Mouse (Mus musculus) layer of hippocampus, adult 6 months (tissue): ENCODE data around the gene Calm2. TPM values are rescaled to one million over a fixed set of nuclear protein-coding genes. Genes with fewer than 3 reads are reported as not detected.

Experiments
- long read RNA-seq, 2 experiments: library from polyadenylated mRNA; unstranded; transcript quantifications; one replicate each; pipeline ENCODE4 v2.0.0; 2019 to 2020
- polyA plus RNA-seq: library from polyadenylated mRNA; unstranded; fragments of <200 nt; fragmentation: Nextera tagmentation; gene quantifications from 2 replicates; pipeline ENCODE4 v1.2.3, GENCODE M21; 2021

The Calm2 gene
- 3,949 and 3,970 TPM in 2 replicates for polyA plus RNA-seq
- long read RNA-seq, experiment 1, transcript Calm2-203 (5 exons, 657 nt), result minor isoform, 5 of 4,685 reads
- long read RNA-seq, experiment 1, transcript Calm2-201 (6 exons, 1,205 nt), result major isoform, 4,221 of 4,685 reads
- long read RNA-seq, experiment 1, transcript Calm2-204 (5 exons, 842 nt), result minor isoform, 10 of 4,685 reads
- long read RNA-seq, experiment 1, partial matches to known transcripts, result 391 of 4,685 reads
- long read RNA-seq, experiment 1, other reads (novel, unspliced or antisense), result 57 of 4,685 reads
- long read RNA-seq, experiment 2, transcript Calm2-201 (6 exons, 1,205 nt), result major isoform, 4,931 of 5,040 reads
- long read RNA-seq, experiment 2, transcript Calm2-204 (5 exons, 842 nt), result minor isoform, 17 of 5,040 reads
- long read RNA-seq, experiment 2, partial matches to known transcripts, result 38 of 5,040 reads
- long read RNA-seq, experiment 2, other reads (novel, unspliced or antisense), result 51 of 5,040 reads

GRCm38 (mm10) chr17:87446767-87447611, at the start of gene Calm2:
Calm2 (minus strand) TSS chr17:87446935.

GRCm38 (mm10) chr17:87427511-87427910, 19.2 kb downstream of the Calm2 start, which contains the start of gene Stpg4:
Stpg4 (minus strand) TSS chr17:87427741.

Other genes starting within 250 kb of the Calm2 start
- gene Mcfd2, start 181.0 kb downstream of the Calm2 start, polyA plus RNA-seq, result 104 and 120 TPM in 2 replicates
- 2.9 and 4.8 TPM in 2 replicates for gene Ttc7, start 164.0 kb downstream of the Calm2 start, polyA plus RNA-seq
- gene Stpg4, start 19.2 kb downstream of the Calm2 start, polyA plus RNA-seq, result 0.24 TPM in 1 of 2 replicates, not detected in the other
- gene Epcam, start 189.0 kb upstream of the Calm2 start, polyA plus RNA-seq, result 0.78 and 0.85 TPM in 2 replicates
- 13.9 and 14.7 TPM in 2 replicates for gene Msh2, start 225.4 kb upstream of the Calm2 start, polyA plus RNA-seq